Mouse (Mus musculus): ENCODE results near the gene Cypt12. TPM values are rescaled to one million over a fixed set of nuclear protein-coding genes. Genes with fewer than 3 reads are reported as not detected.

Gene Cypt12
- polyA plus RNA-seq (2015; fragmentation: Nextera tagmentation; extraction: Ambion mirVana), result not detected in 2 replicates

- no peak for TF ChIP-seq CTCF (IDR thresholded peaks at IDR 0.05; ENCODE audit: low read depth)
- no peak for DNase-seq (ENCODE audit: low spot score)
- ATAC-seq (replicated peaks; ENCODE audit: low FRiP score, low read depth), result no peak
- Histone ChIP-seq H3K4me3 (replicated peaks; ENCODE audit: low read depth, low read length) (no peak within 1 kb of the TSS), H3K27me3 (ENCODE audit: insufficient read depth, low read length) (no peaks in the 10 kb centered on the region), H3K4me2 (ENCODE audit: low read length) (no peak within 1 kb of the TSS), H3K9me3 (replicated peaks; ENCODE audit: low read length) (no peaks in the 10 kb centered on the region), H3K4me1 (replicated peaks; ENCODE audit: insufficient read depth, low read length) (no peaks in the 10 kb centered on the region), H3K27ac (no peak within 1 kb of the TSS), H3K36me3 (ENCODE audit: insufficient read depth, low read length) (no peaks in the 10 kb centered on the region), H3K9ac (ENCODE audit: low read depth, low read length) (no peak within 1 kb of the TSS)
- 93% methylated on average over 13 of the region's 13 CpGs for WGBS
Measured at GRCm38 (mm10) chr3:17948299-17948698, at the start of gene Cypt12. TSS of gene Cypt12 (plus strand) at chr3:17948410.

GRCm38 (mm10) chr3:17913796-17914195 is 34.4 kb upstream of the Cypt12 start:
- Histone ChIP-seq H3K4me2 (ENCODE audit: low read length) (no peak overlapping the region), H3K9ac (ENCODE audit: low read depth, low read length) (no peak overlapping the region), H3K4me1 (replicated peaks; ENCODE audit: insufficient read depth, low read length) (no peaks in the 10 kb centered on the region), H3K27me3 (ENCODE audit: insufficient read depth, low read length) (no peaks in the 10 kb centered on the region), H3K9me3 (replicated peaks; ENCODE audit: low read length) (no peaks in the 10 kb centered on the region), H3K4me3 (replicated peaks; ENCODE audit: low read depth, low read length) (no peak overlapping the region), H3K27ac (no peak overlapping the region), H3K36me3 (ENCODE audit: insufficient read depth, low read length) (no peaks in the 10 kb centered on the region)
- no peak for ATAC-seq (replicated peaks; ENCODE audit: low FRiP score, low read depth)
- no peak for TF ChIP-seq CTCF (IDR thresholded peaks at IDR 0.05; ENCODE audit: low read depth)
- no peak for DNase-seq (ENCODE audit: low spot score)

GRCm38 (mm10) chr3:17940206-17940605 is 8.0 kb upstream of the Cypt12 start:
- WGBS, result 82% methylated on average over 2 of the region's 2 CpGs
- Histone ChIP-seq H3K9me3 (replicated peaks; ENCODE audit: low read length) (no peaks in the 10 kb centered on the region), H3K27ac (no peak overlapping the region), H3K4me3 (replicated peaks; ENCODE audit: low read depth, low read length) (no peak overlapping the region), H3K9ac (ENCODE audit: low read depth, low read length) (no peak overlapping the region), H3K36me3 (ENCODE audit: insufficient read depth, low read length) (no peaks in the 10 kb centered on the region), H3K4me1 (replicated peaks; ENCODE audit: insufficient read depth, low read length) (no peaks in the 10 kb centered on the region), H3K4me2 (ENCODE audit: low read length) (no peak overlapping the region), H3K27me3 (ENCODE audit: insufficient read depth, low read length) (no peaks in the 10 kb centered on the region)
- TF ChIP-seq CTCF (IDR thresholded peaks at IDR 0.05; ENCODE audit: low read depth), result no peak
- DNase-seq (ENCODE audit: low spot score) (no peak), ATAC-seq (replicated peaks; ENCODE audit: low FRiP score, low read depth) (no peak)

All from kidney, postnatal 0 days (tissue).